Mouse (Mus musculus) stomach, embryonic 15.5 days (tissue): Measurements from ENCODE around the gene Tmem129. TPM values are rescaled to one million over a fixed set of nuclear protein-coding genes. Genes with fewer than 3 reads are reported as not detected.
A peak's percentile ranks its signal among the peaks of the same experiment; 100 is the strongest.

ENCODE experiments used
- ATAC-seq: fragments of 200-750 bp; cut with Nextera tagmentation; 2 replicates; pipeline ENCODE4 v1.8.0; 2017; ENCODE audit warnings: low read depth, moderate number of reproducible peaks, moderate TSS enrichment; ENCODE audit not compliant: insufficient read depth, low FRiP score
- H3K27ac ChIP-seq: fragments of 300-500 bp; sonication (generic); 2 replicates; pipeline ENCODE4 v1.5.1; 2015; ENCODE audit warnings: mild to moderate bottlenecking, inconsistent platforms
- H3K27me3 ChIP-seq: fragments of 300-500 bp; sonication (generic); replicated peaks from 2 replicates; pipeline ENCODE4 v1.6.1; 2015; ENCODE audit warnings: inconsistent platforms
- H3K36me3 ChIP-seq: fragments of 300-500 bp; sonication (generic); 2 replicates; pipeline ENCODE4 v1.6.1; 2015; ENCODE audit warnings: inconsistent platforms
- H3K4me1 ChIP-seq: fragments of 300-500 bp; sonication (generic); 2 replicates; pipeline ENCODE4 v1.6.1; 2015; ENCODE audit warnings: inconsistent platforms
- H3K4me2 ChIP-seq: fragments of 300-500 bp; sonication (generic); 2 replicates; pipeline ENCODE4 v1.6.1; 2015; ENCODE audit warnings: mild to moderate bottlenecking, inconsistent platforms
- H3K4me3 ChIP-seq: fragments of 300-500 bp; sonication (generic); replicated peaks from 2 replicates; pipeline ENCODE4 v1.5.1; 2015; ENCODE audit warnings: inconsistent platforms
- H3K9ac ChIP-seq: fragments of 300-500 bp; sonication (generic); 2 replicates; pipeline ENCODE4 v1.6.1; 2015; ENCODE audit warnings: inconsistent platforms
- H3K9me3 ChIP-seq: fragments of 300-500 bp; sonication (generic); 2 replicates; pipeline ENCODE4 v1.6.1; 2016; ENCODE audit warnings: inconsistent platforms
- WGBS: fragments of 180-500 bp; shearing (Covaris S2); methylation state at CpG from one replicate; pipeline ENCODE4 v1.1.7; 2015; 5-methylcytosine and 5-hydroxymethylcytosine counted together
- polyA plus RNA-seq: library from polyadenylated mRNA; unstranded; fragments of >200 nt; fragmentation: Nextera tagmentation; extraction: Ambion mirVana; gene quantifications from 2 replicates; pipeline ENCODE4 v1.2.1, GENCODE M21; 2015

The Tmem129 gene
- 33.7 and 35.6 TPM in 2 replicates for polyA plus RNA-seq

GRCm38 (mm10) chr5:33657787-33658663 is at the start of gene Tmem129, which contains the start of gene Tacc3:
Gene Tmem129 (minus strand): TSS chr5:33658416.
Gene Tacc3 (plus strand): TSS chr5:33658128.
- Histone ChIP-seq H3K4me3 (peak within 1 kb of the TSS; percentile 84), H3K27ac (peak within 1 kb of the TSS; percentile 97), H3K4me2 (peak within 1 kb of the TSS; percentile 86), H3K27me3 (no peaks in the 10 kb centered on the region), H3K4me1 (peaks cover 25% of the 10 kb centered on the region), H3K9me3 (no peaks in the 10 kb centered on the region), H3K36me3 (peaks cover 32% of the 10 kb centered on the region), H3K9ac (peak within 1 kb of the TSS; percentile 68)
- ATAC-seq = peak; percentile 97
- under 1% methylated on average over 60 of the region's 60 CpGs for WGBS

- WGBS = 57% methylated on average over 4 of the region's 4 CpGs
- H3K4me2 ChIP-seq = no peak overlapping the region
- H3K36me3 ChIP-seq = no peaks in the 10 kb centered on the region
- H3K9me3 ChIP-seq = no peaks in the 10 kb centered on the region
- no peak overlapping the region for H3K27ac ChIP-seq
- no peak overlapping the region for H3K4me3 ChIP-seq
- no peak for ATAC-seq
- no peak overlapping the region for H3K9ac ChIP-seq
- H3K27me3 ChIP-seq = no peaks in the 10 kb centered on the region
- H3K4me1 ChIP-seq = peaks cover 34% of the 10 kb centered on the region
These were observed 48.9 kb upstream of the Tmem129 start for GRCm38 (mm10) chr5:33707163-33707562.

- 90% methylated on average over 1 of the region's 1 CpGs for WGBS
- Histone ChIP-seq H3K4me1 (peaks cover 34% of the 10 kb centered on the region), H3K27ac (peak overlapping the region; percentile 21; the same call in 1 of the 2 replicates), H3K4me2 (no peak overlapping the region), H3K36me3 (no peaks in the 10 kb centered on the region), H3K4me3 (no peak overlapping the region), H3K9ac (no peak overlapping the region), H3K27me3 (no peaks in the 10 kb centered on the region), H3K9me3 (no peaks in the 10 kb centered on the region)
- ATAC-seq = no peak
These were observed 48.1 kb upstream of the Tmem129 start for GRCm38 (mm10) chr5:33706350-33706629.

GRCm38 (mm10) chr5:33705612-33706349 is 47.6 kb upstream of the Tmem129 start:
- no peak overlapping the region for H3K9ac ChIP-seq
- H3K4me1 ChIP-seq = peaks cover 34% of the 10 kb centered on the region
- no peak; the same call in 1 of the 2 replicates for ATAC-seq
- H3K4me3 ChIP-seq = no peak overlapping the region
- no peaks in the 10 kb centered on the region for H3K9me3 ChIP-seq
- H3K27me3 ChIP-seq = no peaks in the 10 kb centered on the region
- 0 out of 2 replicates have a peak overlapping the region, but pooled peaks have one; percentile 16 for H3K4me2 ChIP-seq
- WGBS = 44% methylated on average over 9 of the region's 9 CpGs
- H3K27ac ChIP-seq = peak overlapping the region; percentile 12; the same call in 1 of the 2 replicates
- no peaks in the 10 kb centered on the region for H3K36me3 ChIP-seq

DNA sequence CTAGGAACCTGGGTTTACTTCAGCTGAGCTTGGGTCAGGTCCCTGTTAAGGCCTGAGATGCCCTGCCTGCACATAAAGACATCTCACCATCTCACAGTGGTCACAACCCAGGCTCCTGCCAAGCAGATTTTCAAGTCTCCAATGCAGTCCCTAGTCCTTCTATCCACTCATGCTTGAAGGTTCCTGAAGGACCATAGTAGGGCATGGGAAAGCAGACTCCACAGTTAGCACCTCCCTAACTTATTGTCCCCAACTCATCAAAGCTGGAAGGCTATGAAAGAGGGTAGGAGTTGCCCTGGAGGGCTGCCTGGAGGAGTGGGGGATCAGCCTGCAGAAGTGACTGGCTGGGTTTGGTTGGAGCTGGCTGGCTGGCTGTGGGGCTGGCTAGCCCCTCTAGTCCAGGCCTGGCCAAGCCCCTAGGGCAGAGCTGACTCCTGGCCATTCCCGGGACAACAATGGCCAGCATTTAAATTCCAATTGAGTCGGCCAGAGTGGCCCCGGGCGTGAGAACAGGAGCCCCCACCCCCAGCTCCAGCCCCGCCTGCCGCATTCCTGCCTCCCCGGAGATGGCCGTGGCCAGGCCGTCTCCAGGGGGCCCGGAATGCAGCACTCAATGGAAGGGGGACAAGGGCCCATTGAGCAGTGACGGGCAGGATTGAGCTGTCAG is 46.9 kb upstream of the Tmem129 start:
- 15% methylated on average over 11 of the region's 11 CpGs for WGBS
- H3K4me1 ChIP-seq = peaks cover 38% of the 10 kb centered on the region
- no peaks in the 10 kb centered on the region for H3K36me3 ChIP-seq
- H3K9me3 ChIP-seq = no peaks in the 10 kb centered on the region
- no peaks in the 10 kb centered on the region for H3K27me3 ChIP-seq
- ATAC-seq = peak; percentile 30; the same call in 1 of the 2 replicates
- H3K9ac ChIP-seq = no peak overlapping the region
- H3K27ac ChIP-seq = no peak overlapping the region
- H3K4me2 ChIP-seq = 0 out of 2 replicates have a peak overlapping the region, but pooled peaks have one; percentile 16
- no peak overlapping the region for H3K4me3 ChIP-seq

DNA sequence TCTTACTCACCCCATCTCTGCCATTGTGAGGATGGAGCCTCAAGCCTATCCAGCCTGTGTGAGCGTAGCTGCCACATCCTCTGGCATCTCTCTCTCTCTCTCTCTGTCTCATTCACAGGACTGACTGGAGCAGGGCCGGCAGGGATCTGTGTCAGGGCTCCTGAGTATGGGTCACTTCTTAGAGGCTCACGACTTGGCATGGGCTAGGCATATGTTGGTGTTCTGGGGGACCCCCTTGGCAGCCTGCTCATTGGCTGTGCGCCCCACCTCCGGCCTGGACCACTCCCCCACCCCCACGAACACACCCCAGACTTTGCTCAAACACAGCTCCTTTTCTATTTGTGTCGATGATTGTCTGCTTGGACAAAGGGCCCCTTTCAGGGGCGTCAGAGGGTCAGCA is 45.8 kb upstream of the Tmem129 start:
- H3K4me1 ChIP-seq = peaks cover 47% of the 10 kb centered on the region
- H3K4me3 ChIP-seq = no peak overlapping the region
- no peak overlapping the region for H3K9ac ChIP-seq
- H3K9me3 ChIP-seq = no peaks in the 10 kb centered on the region
- no peak for ATAC-seq
- WGBS = 51% methylated on average over 8 of the region's 8 CpGs
- no peaks in the 10 kb centered on the region for H3K36me3 ChIP-seq
- no peak overlapping the region for H3K27ac ChIP-seq
- no peak overlapping the region for H3K4me2 ChIP-seq
- H3K27me3 ChIP-seq = no peaks in the 10 kb centered on the region

DNA sequence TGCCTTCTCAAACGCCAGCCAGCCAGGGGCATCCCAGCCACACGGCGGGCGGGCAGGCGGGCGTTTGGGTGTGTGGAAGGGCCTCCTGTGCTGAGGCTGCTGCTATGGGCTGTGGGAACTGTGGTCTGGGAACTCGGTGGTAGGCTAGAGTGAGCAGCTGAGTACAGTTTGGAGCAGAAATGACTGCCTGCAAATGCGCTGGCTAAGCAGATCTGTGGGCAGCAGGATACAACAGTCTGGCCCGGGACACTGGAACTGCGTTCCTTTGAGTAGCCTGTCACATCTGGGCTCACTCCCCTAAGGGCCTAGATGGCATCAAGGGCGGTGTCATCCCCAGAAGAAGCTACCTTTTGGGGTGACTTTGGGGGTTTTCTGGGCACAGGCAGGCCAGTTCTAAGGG is 43.6 kb upstream of the Tmem129 start:
- H3K4me1 ChIP-seq = peaks cover 50% of the 10 kb centered on the region
- H3K27ac ChIP-seq = no peak overlapping the region
- H3K9me3 ChIP-seq = no peaks in the 10 kb centered on the region
- no peak overlapping the region for H3K4me3 ChIP-seq
- no peak overlapping the region for H3K9ac ChIP-seq
- no peaks in the 10 kb centered on the region for H3K27me3 ChIP-seq
- no peak overlapping the region; the same call in 1 of the 2 replicates for H3K4me2 ChIP-seq
- H3K36me3 ChIP-seq = no peaks in the 10 kb centered on the region
- 77% methylated on average over 11 of the region's 11 CpGs for WGBS
- ATAC-seq = no peak

DNA sequence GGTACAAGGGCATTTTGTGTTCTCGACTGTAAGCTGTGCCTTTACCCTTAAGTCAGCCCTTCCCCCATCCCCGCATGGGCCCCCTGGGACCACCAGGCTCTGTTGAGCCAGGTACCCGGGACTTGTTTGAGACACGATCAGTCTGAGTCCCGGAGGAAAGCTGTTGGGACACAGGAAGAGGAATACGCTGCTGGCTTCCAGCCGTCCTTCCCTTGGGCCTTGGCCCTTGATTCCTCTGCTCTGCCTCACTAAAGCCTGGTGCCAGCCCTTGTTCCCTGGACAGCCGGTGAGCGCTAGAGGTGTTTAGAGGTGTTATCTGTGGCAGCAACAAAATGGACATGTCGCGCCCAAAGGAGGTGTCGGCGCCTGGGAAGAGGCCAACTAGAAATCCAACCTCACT is 41.8 kb upstream of the Tmem129 start:
- Histone ChIP-seq H3K4me2 (no peak overlapping the region), H3K27me3 (no peaks in the 10 kb centered on the region), H3K4me3 (no peak overlapping the region), H3K9ac (no peak overlapping the region), H3K36me3 (no peaks in the 10 kb centered on the region), H3K27ac (no peak overlapping the region), H3K9me3 (no peaks in the 10 kb centered on the region), H3K4me1 (peaks cover 48% of the 10 kb centered on the region)
- WGBS = 37% methylated on average over 13 of the region's 13 CpGs
- ATAC-seq = no peak

- Histone ChIP-seq H3K4me1 (peaks cover 55% of the 10 kb centered on the region), H3K36me3 (no peaks in the 10 kb centered on the region), H3K27me3 (no peaks in the 10 kb centered on the region), H3K9me3 (no peaks in the 10 kb centered on the region), H3K27ac (no peak overlapping the region), H3K4me2 (no peak overlapping the region), H3K9ac (no peak overlapping the region), H3K4me3 (no peak overlapping the region)
- ATAC-seq = no peak
- WGBS = 92% methylated on average over 5 of the region's 5 CpGs
These were observed 40.5 kb upstream of the Tmem129 start for GRCm38 (mm10) chr5:33698669-33699068.

- Histone ChIP-seq H3K4me3 (no peak overlapping the region), H3K27ac (no peak overlapping the region), H3K27me3 (no peaks in the 10 kb centered on the region), H3K9me3 (no peaks in the 10 kb centered on the region), H3K36me3 (no peaks in the 10 kb centered on the region), H3K9ac (no peak overlapping the region), H3K4me1 (peaks cover 57% of the 10 kb centered on the region), H3K4me2 (no peak overlapping the region)
- 37% methylated on average over 13 of the region's 13 CpGs for WGBS
- no peak for ATAC-seq
These were observed 39.8 kb upstream of the Tmem129 start for GRCm38 (mm10) chr5:33697947-33698512.

DNA sequence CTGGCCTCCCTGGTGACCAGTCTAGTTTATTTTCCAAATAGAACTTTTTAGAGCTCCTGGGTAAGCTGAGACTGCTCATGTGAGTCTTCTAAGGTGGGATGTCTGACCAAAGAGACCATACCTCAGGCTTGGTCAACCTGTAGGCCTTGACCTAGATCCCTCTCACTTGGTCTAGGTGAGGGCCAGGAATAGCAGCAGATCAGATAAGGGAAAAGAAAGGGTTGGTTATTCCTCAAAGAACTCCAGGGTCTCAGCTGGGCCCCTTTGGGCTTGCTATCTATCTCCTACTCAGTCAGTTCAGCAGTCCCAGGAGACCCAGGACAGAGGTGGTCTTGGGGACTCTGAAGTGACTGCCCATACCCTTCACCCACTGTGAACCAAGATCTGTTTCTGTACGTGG is 39.3 kb upstream of the Tmem129 start:
- Histone ChIP-seq H3K4me1 (peaks cover 62% of the 10 kb centered on the region), H3K4me3 (no peak overlapping the region), H3K9me3 (no peaks in the 10 kb centered on the region), H3K4me2 (no peak overlapping the region), H3K27me3 (no peaks in the 10 kb centered on the region), H3K9ac (no peak overlapping the region), H3K36me3 (no peaks in the 10 kb centered on the region), H3K27ac (peak overlapping the region; percentile 91)
- WGBS = 68% methylated on average over 1 of the region's 1 CpGs
- ATAC-seq = no peak
